Mouse (Mus musculus) cerebellum, adult 9-10 months (tissue): ENCODE results near the gene Mfrp.
A peak's percentile ranks its signal among the peaks of the same experiment; 100 is the strongest.

Source experiments
- DNase-seq: peaks from one replicate; pipeline ENCODE4 v3.0.0; 2022

The Mfrp gene

GRCm38 (mm10) chr9:44132200-44132599 is 30.7 kb downstream of the Mfrp start:
- no peak for DNase-seq

- peak; percentile 55 for DNase-seq
These were observed 31.8 kb downstream of the Mfrp start for GRCm38 (mm10) chr9:44133287-44133686.

GRCm38 (mm10) chr9:44134101-44134850 is 32.7 kb downstream of the Mfrp start, which contains the start of gene Mcam:
Gene Mcam, plus strand, starts transcription at chr9:44134469.
- DNase-seq, result peak; percentile 88

- peak; percentile 79 for DNase-seq
These were observed 33.6 kb downstream of the Mfrp start for GRCm38 (mm10) chr9:44134851-44135730.

GRCm38 (mm10) chr9:44135731-44136411 is 34.3 kb downstream of the Mfrp start:
- peak; percentile 79 for DNase-seq

- no peak for DNase-seq
These were observed 36.3 kb downstream of the Mfrp start for GRCm38 (mm10) chr9:44137846-44138245.

- DNase-seq, result no peak
These were observed 40.4 kb downstream of the Mfrp start for GRCm38 (mm10) chr9:44141951-44142350.

GRCm38 (mm10) chr9:44143421-44143820 is 41.9 kb downstream of the Mfrp start:
- peak; percentile 38 for DNase-seq

GRCm38 (mm10) chr9:44144023-44144717 is 42.6 kb downstream of the Mfrp start:
- peak; percentile 83 for DNase-seq

- no peak for DNase-seq
These were observed 43.2 kb downstream of the Mfrp start for GRCm38 (mm10) chr9:44144718-44145060.

GRCm38 (mm10) chr9:44147290-44147689 is 45.8 kb downstream of the Mfrp start:
- DNase-seq, result peak; percentile 18
